Mouse (Mus musculus) heart, postnatal 0 days (tissue): Measurements from ENCODE around the gene Ccnt1. TPM values are rescaled to one million over a fixed set of nuclear protein-coding genes. Genes with fewer than 3 reads are reported as not detected.

ENCODE experiments used
- ATAC-seq: fragments of 200-750 bp; cut with Nextera tagmentation; 2 replicates; pipeline ENCODE4 v1.8.0; 2017; ENCODE audit warnings: low read depth, moderate number of reproducible peaks, moderate library complexity; ENCODE audit not compliant: insufficient read depth
- DNase-seq: peaks from one replicate; pipeline ENCODE4 v3.0.0-alpha.2; 2016; ENCODE audit warnings: low spot score
- H3K27ac ChIP-seq: fragments of 300-500 bp; sonication (generic); 2 replicates; pipeline ENCODE4 v1.5.1; 2014; ENCODE audit warnings: low read depth, mild to moderate bottlenecking
- H3K27me3 ChIP-seq: fragments of 300-500 bp; sonication (generic); 2 replicates; pipeline ENCODE4 v1.6.1; 2014; ENCODE audit warnings: low read length, mixed read lengths; ENCODE audit not compliant: control insufficient read depth, insufficient read depth
- H3K36me3 ChIP-seq: fragments of 300-500 bp; sonication (generic); replicated peaks from 2 replicates; pipeline ENCODE4 v1.6.1; 2014; ENCODE audit warnings: low read length, mixed read lengths; ENCODE audit not compliant: control insufficient read depth, insufficient read depth
- H3K4me1 ChIP-seq: fragments of 300-500 bp; sonication (generic); 2 replicates; pipeline ENCODE4 v1.6.1; 2014; ENCODE audit warnings: antibody characterized with exemption; ENCODE audit not compliant: control insufficient read depth, insufficient read depth
- H3K4me2 ChIP-seq: fragments of 300-500 bp; sonication (generic); 2 replicates; pipeline ENCODE4 v1.6.1; 2014; ENCODE audit warnings: low read depth, mild to moderate bottlenecking, low read length, moderate library complexity
- H3K4me3 ChIP-seq: fragments of 300-500 bp; sonication (generic); 2 replicates; pipeline ENCODE4 v1.5.1; 2014; ENCODE audit warnings: low read depth, low read length
- H3K9ac ChIP-seq: fragments of 300-500 bp; sonication (generic); replicated peaks from 2 replicates; pipeline ENCODE4 v1.6.1; 2014; ENCODE audit warnings: low read depth, low read length, mixed read lengths
- H3K9me3 ChIP-seq: fragments of 300-500 bp; sonication (generic); replicated peaks from 2 replicates; pipeline ENCODE4 v1.6.1; 2016; ENCODE audit warnings: low read length; ENCODE audit not compliant: control insufficient read depth
- CTCF ChIP-seq: IDR thresholded peaks from 2 replicates; pipeline ENCODE4 v1.5.1; 2016; ENCODE audit warnings: antibody characterized with exemption, control low read depth, low read depth
- EP300 ChIP-seq: IDR thresholded peaks from 2 replicates; pipeline ENCODE4 v1.6.1; 2016; ENCODE audit warnings: antibody characterized with exemption, low read depth
- WGBS: fragments of 180-500 bp; shearing (Covaris S2); extraction: QIAGEN DNeasy Blood & Tissue Kit; methylation state at CpG from one replicate; pipeline ENCODE4 v1.1.7; 2014; 5-methylcytosine and 5-hydroxymethylcytosine counted together
- polyA plus RNA-seq: library from polyadenylated mRNA; unstranded; fragments of >200 nt; fragmentation: Nextera tagmentation; extraction: Ambion mirVana; gene quantifications from 2 replicates; pipeline ENCODE4 v1.2.1, GENCODE M21; 2015
- total RNA-seq: library from RNA; depleted of rRNA; stranded (reverse); fragments of >200 nt; gene quantifications from 2 replicates; pipeline ENCODE4 v1.2.3, GENCODE M21; 2014; ENCODE audit warnings: low replicate concordance

Gene Ccnt1
- total and polyA plus RNA-seq, 2 experiments from 2014 or later, result 22.3 to 32.8 TPM

GRCm38 (mm10) chr15:98507321-98507720 is 63.4 kb downstream of the Ccnt1 start:
- Histone ChIP-seq H3K4me2 (no peak overlapping the region), H3K27ac (no peak overlapping the region), H3K4me3 (no peak overlapping the region), H3K9ac (no peak overlapping the region), H3K36me3 (no peaks in the 10 kb centered on the region), H3K4me1 (no peaks in the 10 kb centered on the region), H3K27me3 (no peaks in the 10 kb centered on the region), H3K9me3 (no peaks in the 10 kb centered on the region)
- no peak for ATAC-seq
- 89% methylated on average over 6 of the region's 6 CpGs for WGBS
- no peak for DNase-seq
- TF ChIP-seq CTCF (no peak), EP300 (no peak)

- H3K4me2 ChIP-seq, result no peak overlapping the region
- TF ChIP-seq CTCF (no peak), EP300 (no peak)
- WGBS, result 66% methylated on average over 9 of the region's 9 CpGs
- no peak overlapping the region for H3K4me3 ChIP-seq
- H3K27ac ChIP-seq, result no peak overlapping the region
- H3K36me3 ChIP-seq, result no peaks in the 10 kb centered on the region
- H3K9me3 ChIP-seq, result no peaks in the 10 kb centered on the region
- H3K4me1 ChIP-seq, result no peaks in the 10 kb centered on the region
- ATAC-seq (no peak), DNase-seq (no peak)
- no peak overlapping the region for H3K9ac ChIP-seq
- H3K27me3 ChIP-seq, result no peaks in the 10 kb centered on the region
Observed at GRCm38 (mm10) chr15:98506253-98506957, 64.3 kb downstream of the Ccnt1 start.

DNA sequence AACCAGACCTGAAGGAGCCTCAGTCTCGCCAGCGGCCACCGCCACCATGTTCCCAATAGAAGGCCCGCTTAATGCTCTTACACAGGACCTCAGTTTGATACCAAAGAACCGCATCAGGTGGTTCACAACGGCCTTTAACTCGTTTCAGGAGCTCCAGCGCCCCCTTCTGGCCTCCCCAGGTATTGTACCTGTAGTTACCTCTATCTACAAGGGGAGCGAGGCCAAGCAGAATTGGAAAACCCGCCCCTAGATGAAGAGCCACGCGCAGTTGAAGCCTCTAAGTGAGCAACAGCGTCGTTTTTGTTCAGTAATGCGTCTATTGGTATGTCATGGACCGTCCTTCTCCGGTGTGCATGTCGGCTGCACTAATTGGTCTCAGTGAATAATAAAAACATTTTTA is 66.2 kb downstream of the Ccnt1 start:
- Histone ChIP-seq H3K4me2 (no peak overlapping the region), H3K27ac (no peak overlapping the region), H3K4me1 (no peaks in the 10 kb centered on the region), H3K9ac (no peak overlapping the region), H3K9me3 (no peaks in the 10 kb centered on the region), H3K4me3 (no peak overlapping the region), H3K36me3 (no peaks in the 10 kb centered on the region), H3K27me3 (no peaks in the 10 kb centered on the region)
- TF ChIP-seq CTCF (peak; percentile 65), EP300 (no peak)
- ATAC-seq (no peak), DNase-seq (no peak)
- WGBS, result 14% methylated on average over 18 of the region's 18 CpGs

DNA sequence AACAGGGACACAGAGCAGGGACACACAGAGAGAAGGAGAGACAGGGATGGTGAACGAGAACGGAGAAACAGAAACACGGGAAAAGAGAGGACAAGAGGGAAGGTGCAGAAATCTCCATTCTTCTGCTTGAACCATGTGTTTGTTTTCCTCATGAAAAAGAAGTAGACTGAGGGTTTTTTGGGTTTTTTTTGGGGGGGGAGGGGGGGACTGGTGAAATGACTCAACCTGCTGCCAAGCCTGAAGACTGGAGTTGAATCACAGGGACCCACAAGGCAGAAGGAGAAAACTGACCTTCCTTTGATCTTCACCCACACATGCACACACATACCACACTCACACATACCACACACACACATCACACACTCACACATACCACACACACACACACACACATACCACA is 67.4 kb downstream of the Ccnt1 start:
- Histone ChIP-seq H3K4me2 (no peak overlapping the region), H3K27ac (no peak overlapping the region), H3K9ac (no peak overlapping the region), H3K9me3 (no peaks in the 10 kb centered on the region), H3K36me3 (no peaks in the 10 kb centered on the region), H3K27me3 (no peaks in the 10 kb centered on the region), H3K4me3 (no peak overlapping the region), H3K4me1 (no peaks in the 10 kb centered on the region)
- TF ChIP-seq EP300 (no peak), CTCF (no peak)
- ATAC-seq (no peak), DNase-seq (no peak)
- WGBS, result 74% methylated on average over 3 of the region's 3 CpGs

DNA sequence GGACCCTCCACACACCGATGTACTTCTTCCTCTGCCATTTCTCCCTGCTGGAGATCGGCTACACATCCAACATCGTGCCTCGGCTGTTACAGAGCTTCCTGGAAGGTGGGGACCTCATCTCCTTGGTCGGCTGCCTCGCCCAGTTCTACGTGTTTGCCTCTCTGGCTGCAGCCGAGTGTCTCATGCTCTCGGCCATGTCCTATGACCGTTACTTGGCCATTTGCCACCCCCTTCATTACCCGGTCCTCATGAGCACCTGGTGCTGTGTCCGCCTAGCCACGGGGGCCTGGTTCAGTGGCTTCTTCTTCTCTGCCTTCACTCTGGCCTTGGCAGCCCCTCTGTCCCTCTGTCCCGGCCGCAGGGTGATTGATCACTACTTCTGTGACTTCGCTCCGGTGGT is 73.1 kb downstream of the Ccnt1 start:
- no peak overlapping the region for H3K27ac ChIP-seq
- H3K9ac ChIP-seq, result no peak overlapping the region
- no peaks in the 10 kb centered on the region for H3K4me1 ChIP-seq
- 85% methylated on average over 17 of the region's 17 CpGs for WGBS
- TF ChIP-seq CTCF, result no peak
- no peak for TF ChIP-seq EP300
- DNase-seq (no peak), ATAC-seq (no peak)
- H3K4me3 ChIP-seq, result no peak overlapping the region
- no peaks in the 10 kb centered on the region for H3K9me3 ChIP-seq
- H3K36me3 ChIP-seq, result no peaks in the 10 kb centered on the region
- H3K4me2 ChIP-seq, result no peak overlapping the region
- H3K27me3 ChIP-seq, result no peaks in the 10 kb centered on the region

DNA sequence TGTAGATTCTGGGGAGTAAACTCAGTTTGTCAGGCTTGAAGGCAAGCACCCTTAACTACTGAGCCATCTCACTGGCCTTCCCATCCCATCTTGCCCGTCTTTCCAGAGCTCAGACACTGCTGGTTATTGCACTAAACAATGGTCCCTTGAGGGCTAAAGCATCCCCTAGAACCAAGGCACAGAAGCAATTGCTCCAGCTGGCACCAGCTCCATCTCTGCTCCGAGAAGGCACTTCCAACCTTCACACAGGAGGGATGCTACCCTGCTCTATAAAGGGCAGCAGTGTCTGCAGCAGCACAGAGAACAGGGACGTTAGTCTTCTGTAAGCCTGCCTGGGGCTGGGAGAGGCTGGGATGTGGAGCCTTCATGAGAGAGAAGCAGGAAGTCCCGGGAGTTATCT is 78.6 kb downstream of the Ccnt1 start, which contains the start of gene Olfr279:
Olfr279 (plus strand) TSS at position 301 of the 400 bp plus-strand sequence.
- H3K9me3 ChIP-seq, result no peaks in the 10 kb centered on the region
- no peak within 1 kb of the TSS for H3K27ac ChIP-seq
- 38% methylated on average over 4 of the region's 4 CpGs for WGBS

More for the DNA sequence above, 78.6 kb downstream of the Ccnt1 start, which contains the start of gene Olfr279:
- DNase-seq (no peak), ATAC-seq (no peak)
- no peaks in the 10 kb centered on the region for H3K4me1 ChIP-seq
- H3K27me3 ChIP-seq, result no peaks in the 10 kb centered on the region
- TF ChIP-seq CTCF (no peak), EP300 (no peak)
- no peak within 1 kb of the TSS for H3K4me2 ChIP-seq
- no peaks in the 10 kb centered on the region for H3K36me3 ChIP-seq
- no peak within 1 kb of the TSS for H3K9ac ChIP-seq
- H3K4me3 ChIP-seq, result no peak within 1 kb of the TSS
